8 mouse cellular contexts compared by ENCODE assay signal in the genomic region with DNA sequence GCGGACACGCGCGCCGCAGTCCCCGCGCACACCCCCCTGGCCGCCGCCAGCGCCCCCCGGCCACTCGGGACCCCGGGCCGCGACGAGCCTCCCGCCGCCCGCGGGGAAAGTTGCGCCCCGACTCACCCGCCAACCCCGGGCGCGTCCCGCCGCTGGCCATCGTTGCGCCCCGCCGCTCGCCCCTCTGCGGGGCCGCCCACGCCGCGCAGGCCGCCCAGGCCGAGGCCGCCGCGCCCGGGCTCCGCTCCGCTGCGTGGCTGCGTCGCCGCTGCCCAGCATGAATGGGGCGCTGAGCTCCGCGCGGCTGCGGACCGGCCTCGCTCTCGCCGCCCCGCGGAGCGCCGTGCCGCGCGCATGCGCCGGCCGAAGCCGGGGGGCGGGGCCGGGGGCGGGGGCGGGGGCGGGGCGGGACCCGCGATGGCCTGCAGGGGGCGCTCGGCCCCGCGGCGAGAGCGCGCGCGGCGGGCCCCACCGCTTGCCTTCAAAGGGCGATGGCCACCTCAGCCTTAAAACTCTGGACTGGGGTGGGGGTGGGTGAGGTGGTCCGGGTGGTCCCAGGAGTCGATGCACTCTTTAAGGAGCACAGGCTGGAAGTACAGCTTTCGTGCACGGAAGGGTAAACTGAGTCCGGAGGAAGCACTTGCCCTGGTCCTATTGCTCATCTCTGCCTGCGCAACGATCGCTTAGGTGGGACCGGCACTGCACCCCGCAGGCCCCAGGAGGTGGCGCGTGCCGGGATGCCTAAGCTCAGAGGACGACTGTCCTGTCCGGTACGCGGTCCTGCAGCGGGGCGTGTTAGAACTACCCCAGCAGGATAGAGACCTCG. TPM values are rescaled to one million over a fixed set of nuclear protein-coding genes. Genes with fewer than 3 reads are reported as not detected.
A peak's percentile ranks its signal among the peaks of the same experiment; 100 is the strongest.
DNase-seq lines count a peak whose midpoint lies in the region; ATAC-seq and TF ChIP-seq lines count a peak whose summit lies in the region.

A gene (minus strand): TSS at position 340 of the 826 bp plus-strand sequence.

- TF ChIP-seq CTCF in lung, adult 2 months (IDR thresholded peaks at IDR 0.05; ENCODE audit: insufficient read depth, low read length) = 0 out of 2 replicates have a peak, but pooled peaks have one; percentile 4

- 0 out of 2 replicates have a peak, but pooled peaks cover 2% of the 10 kb centered on the region for H3K9me3 ChIP-seq in forebrain, embryonic 12.5 days
- H3K9me3 ChIP-seq in heart, embryonic 15.5 days (replicated peaks) = no peaks in the 10 kb centered on the region

- ATAC-seq in forebrain, embryonic 12.5 days (ENCODE audit: low FRiP score) = peak; percentile 82
- ATAC-seq in heart, embryonic 15.5 days (replicated peaks; ENCODE audit: insufficient number of reproducible peaks, insufficient read depth, low FRiP score, low read depth) = peak; percentile 80
- ATAC-seq in neutrophil, adult 5-6 weeks (ENCODE audit: extremely low read depth, insufficient number of reproducible peaks, low FRiP score, poor library complexity, severe bottlenecking) = 0 out of 2 replicates have a peak, but pooled peaks have one; percentile 11

- DNase-seq in MN1 (ENCODE audit: low spot score) = peak; percentile 79
- peak; percentile 79 for DNase-seq in kidney, postnatal 14 days
- peak; percentile 72 for DNase-seq in lung, adult 2 months
- peak; percentile 69 for DNase-seq in thymus, postnatal 4 days

- peaks cover 18% of the 10 kb centered on the region for H3K4me1 ChIP-seq in brown adipose tissue, adult 24 weeks (ENCODE audit: control insufficient read depth, insufficient read depth, insufficient read length, low read length)
- H3K4me1 ChIP-seq in forebrain, embryonic 12.5 days = peaks cover 50% of the 10 kb centered on the region
- peaks cover 40% of the 10 kb centered on the region for H3K4me1 ChIP-seq in heart, embryonic 15.5 days (replicated peaks)
- peaks cover 22% of the 10 kb centered on the region for H3K4me1 ChIP-seq in lung, adult 2 months (ENCODE audit: control insufficient read depth, insufficient read depth, low read length)

- H3K36me3 ChIP-seq in forebrain, embryonic 12.5 days (replicated peaks) = peaks cover under 1% of the 10 kb centered on the region; the same call in 1 of the 2 replicates
- no peaks in the 10 kb centered on the region for H3K36me3 ChIP-seq in heart, embryonic 15.5 days

- WGBS in forebrain, embryonic 12.5 days = under 1% methylated on average over 55 of the region's 110 CpGs
- 0% methylated on average over 67 of the region's 110 CpGs for WGBS in heart, embryonic 15.5 days
- WGBS in lung, adult 2 months = 9% methylated on average over 99 of the region's 110 CpGs

- peak within 1 kb of the TSS; percentile 59 for H3K27ac ChIP-seq in brown adipose tissue, adult 24 weeks (replicated peaks; ENCODE audit: low read depth, low read length)
- peak within 1 kb of the TSS; percentile 84 for H3K27ac ChIP-seq in forebrain, embryonic 12.5 days
- peak within 1 kb of the TSS; percentile 79 for H3K27ac ChIP-seq in heart, embryonic 15.5 days

- peaks cover 19% of the 10 kb centered on the region for H3K27me3 ChIP-seq in forebrain, embryonic 12.5 days
- peaks cover 14% of the 10 kb centered on the region; the same call in 1 of the 2 replicates for H3K27me3 ChIP-seq in heart, embryonic 15.5 days

- H3K4me3 ChIP-seq in brown adipose tissue, adult 24 weeks (ENCODE audit: insufficient read depth, low read depth, low read length) = peak within 1 kb of the TSS; percentile 98
- peak within 1 kb of the TSS; percentile 88 for H3K4me3 ChIP-seq in forebrain, embryonic 12.5 days (replicated peaks)
- peak within 1 kb of the TSS; percentile 94 for H3K4me3 ChIP-seq in heart, embryonic 15.5 days
- H3K4me3 ChIP-seq in lung, adult 2 months (replicated peaks; ENCODE audit: extremely low read depth, low read depth, low read length) = peak within 1 kb of the TSS; percentile 78

- H3K4me2 ChIP-seq in forebrain, embryonic 12.5 days = peak within 1 kb of the TSS; percentile 77
- H3K4me2 ChIP-seq in heart, embryonic 15.5 days = peak within 1 kb of the TSS; percentile 99

- H3K9ac ChIP-seq in forebrain, embryonic 12.5 days = peak within 1 kb of the TSS; percentile 99
- peak within 1 kb of the TSS; percentile 99 for H3K9ac ChIP-seq in heart, embryonic 15.5 days

- peak; percentile 71; the same call in 1 of the 2 replicates for TF ChIP-seq POLR2A in lung, adult 2 months (IDR thresholded peaks at IDR 0.05; ENCODE audit: borderline replicate concordance, extremely low read depth, low read depth, low read length)

RNA-seq across cellular contexts. Expression of the gene that starts here (rescaled TPM):
- 27.1 and 34.3 TPM in 2 replicates for polyA plus RNA-seq in brown adipose tissue, adult 24 weeks (2012; ENCODE audit: insufficient read depth, insufficient read length, missing spikeins)
- polyA plus RNA-seq in forebrain, embryonic 12.5 days (2016; fragmentation: Nextera tagmentation; extraction: Ambion mirVana) = 52.3 and 56.8 TPM in 2 replicates
- polyA plus RNA-seq in heart, embryonic 15.5 days (2015; fragmentation: Nextera tagmentation; extraction: Ambion mirVana) = 10.0 and 13.4 TPM in 2 replicates
- polyA plus RNA-seq in lung, adult 2 months (2012; rRNA removed) = 153 and 189 TPM in 2 replicates
- 1.4 and 1.7 TPM in 2 replicates for total RNA-seq in neutrophil, adult 5-6 weeks (2017)

Comparison
In these comparisons a context has a peak if more than half of its experiments do, and no peak if none do; other contexts are left out.
1. Peak in every context shown above with its lines: DNase-seq, ATAC-seq, H3K4me3 ChIP-seq and H3K27ac ChIP-seq.
2. ATAC-seq: peak in every context shown above with its lines; median percentile 82 in forebrain, embryonic 12.5 days; 80 in heart, embryonic 15.5 days; 11 in neutrophil, adult 5-6 weeks.